Mouse (Mus musculus) gonadal fat pad, adult 2 months (tissue): ENCODE measurements around the gene Prr18. TPM values are rescaled to one million over a fixed set of nuclear protein-coding genes. Genes with fewer than 3 reads are reported as not detected.
"Not testable (repeated sequence)": the region's sequence is repeated elsewhere in the genome, so short reads cannot be mapped to it uniquely, and the experiment has no call there.

Source experiments
- DNase-seq: peaks from one replicate; pipeline ENCODE4 v3.0.0-alpha.2; 2012; ENCODE audit warnings: low read depth
- polyA plus RNA-seq: library from polyadenylated mRNA; depleted of rRNA; stranded (reverse); fragments of >200 nt; gene quantifications from 2 replicates; pipeline ENCODE4 v1.2.3, GENCODE M21; 2012; rRNA removed

Gene Prr18
- polyA plus RNA-seq: 0.46 and 1.2 TPM in 2 replicates

GRCm38 (mm10) chr17:8337159-8337558 is at the start of gene Prr18:
TSS of gene Prr18 (plus strand) at chr17:8337459.
- DNase-seq: not testable (repeated sequence)

- no peak for DNase-seq
Measured at GRCm38 (mm10) chr17:8289993-8290679, 47.1 kb upstream of the Prr18 start.

GRCm38 (mm10) chr17:8290736-8291135 is 46.5 kb upstream of the Prr18 start:
- DNase-seq: no peak

- no peak for DNase-seq
Measured at GRCm38 (mm10) chr17:8295825-8296224, 41.4 kb upstream of the Prr18 start.

GRCm38 (mm10) chr17:8296313-8296844 is 40.9 kb upstream of the Prr18 start:
- DNase-seq: no peak

GRCm38 (mm10) chr17:8297746-8298145 is 39.5 kb upstream of the Prr18 start:
- no peak for DNase-seq

- no peak for DNase-seq
Measured at GRCm38 (mm10) chr17:8298281-8298680, 39.0 kb upstream of the Prr18 start.

GRCm38 (mm10) chr17:8299524-8299923 is 37.7 kb upstream of the Prr18 start:
- DNase-seq: peak; percentile 96

GRCm38 (mm10) chr17:8301515-8301914 is 35.7 kb upstream of the Prr18 start:
- no peak for DNase-seq

- DNase-seq: no peak
Measured at GRCm38 (mm10) chr17:8302772-8303438, 34.4 kb upstream of the Prr18 start.

GRCm38 (mm10) chr17:8303671-8304070 is 33.6 kb upstream of the Prr18 start:
- no peak for DNase-seq

- DNase-seq: no peak
Measured at GRCm38 (mm10) chr17:8305801-8306200, 31.5 kb upstream of the Prr18 start.

- DNase-seq: no peak
Measured at GRCm38 (mm10) chr17:8310838-8311614, 26.2 kb upstream of the Prr18 start, which contains the start of gene Sft2d1. TSS of gene Sft2d1 (plus strand) at chr17:8311102.

- no peak for DNase-seq
Measured at GRCm38 (mm10) chr17:8311751-8312150, 25.5 kb upstream of the Prr18 start.

- DNase-seq: no peak
Measured at GRCm38 (mm10) chr17:8313976-8314375, 23.3 kb upstream of the Prr18 start.

- DNase-seq: no peak
Measured at GRCm38 (mm10) chr17:8316251-8316650, 21.0 kb upstream of the Prr18 start.

- DNase-seq: not testable (repeated sequence)
Measured at GRCm38 (mm10) chr17:8326877-8327276, 10.4 kb upstream of the Prr18 start.

- DNase-seq: no peak
Measured at GRCm38 (mm10) chr17:8328511-8329174, 8.6 kb upstream of the Prr18 start.

GRCm38 (mm10) chr17:8330602-8331001 is 6.7 kb upstream of the Prr18 start:
- no peak for DNase-seq

- DNase-seq: no peak
Measured at GRCm38 (mm10) chr17:8339666-8340374, 2.6 kb downstream of the Prr18 start.
